Mouse (Mus musculus): ENCODE data around the gene 2310011J03Rik.

DNA sequence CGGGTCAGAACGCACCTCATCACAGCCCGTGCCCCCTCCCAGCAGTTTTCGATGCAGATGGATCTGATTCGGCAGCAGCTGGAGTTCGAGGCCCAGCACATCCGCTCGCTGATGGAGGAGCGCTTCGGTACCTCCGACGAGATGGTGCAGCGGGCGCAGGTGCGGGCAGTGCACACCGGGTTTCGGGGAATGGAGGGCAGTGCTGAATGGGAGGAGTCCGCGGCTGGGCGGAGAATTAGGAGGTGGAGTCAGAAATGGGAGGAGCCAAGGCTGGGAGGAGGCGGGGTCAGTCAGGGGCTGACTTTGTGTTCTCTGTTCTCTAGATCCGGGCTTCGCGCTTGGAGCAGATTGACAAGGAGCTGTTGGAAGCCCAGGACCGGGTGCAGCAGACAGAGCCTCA lies 15.5 kb downstream of the 2310011J03Rik start:
- TF ChIP-seq CTCF (IDR thresholded peaks at IDR 0.05; ENCODE audit: control insufficient read depth, insufficient read depth, insufficient read length) (no peak), FOSL1 (IDR thresholded peaks at IDR 0.05; ENCODE audit: insufficient read depth, low read length, poor library complexity, severe bottlenecking) (no peak), MYOD1 (IDR thresholded peaks at IDR 0.05; ENCODE audit: control insufficient read depth, insufficient read length, low read depth) (no peak), USF1 (IDR thresholded peaks at IDR 0.05; ENCODE audit: low read depth) (no peak), MAX (IDR thresholded peaks at IDR 0.05) (no peak), MYOG (IDR thresholded peaks at IDR 0.05; ENCODE audit: control insufficient read depth, extremely low read depth, insufficient read length) (no peak)
